Mouse (Mus musculus) lung, adult 2 months (tissue): ENCODE measurements at regions not wholly inside any gene's neighbourhood (a gene's known extent, or its start where the extent isn't known, plus 50 kb on each side); places are given as distances from the start of the nearest gene placed in this dataset.

ENCODE experiments used
- CTCF ChIP-seq: fragments of 200-500 bp; IDR thresholded peaks from 2 replicates; pipeline ENCODE4 v1.5.1; 2011; ENCODE audit warnings: mild to moderate bottlenecking, low read length, control low read depth; ENCODE audit not compliant: insufficient read depth
- POLR2A ChIP-seq: fragments of 200-500 bp; IDR thresholded peaks from 2 replicates; pipeline ENCODE4 v1.6.1; 2011; ENCODE audit warnings: low read depth, mild to moderate bottlenecking, control low read depth, low read length, borderline replicate concordance; ENCODE audit errors: extremely low read depth

- TF ChIP-seq POLR2A (no peak), CTCF (no peak)
Measured at GRCm38 (mm10) chr9:52816309-52816708, 136.7 kb upstream of the AI593442 start.
